Mouse (Mus musculus) c-Kit-positive CD71-positive TER-119-positive erythroid progenitor cells, embryonic 14.5 days (primary cell): ENCODE measurements around the gene Pold2.
A peak's percentile ranks its signal among the peaks of the same experiment; 100 is the strongest.

ENCODE experiments used
- DNase-seq: peaks from one replicate; pipeline ENCODE4 v3.0.0-alpha.2; 2013; ENCODE audit warnings: low spot score

Gene Pold2

DNA sequence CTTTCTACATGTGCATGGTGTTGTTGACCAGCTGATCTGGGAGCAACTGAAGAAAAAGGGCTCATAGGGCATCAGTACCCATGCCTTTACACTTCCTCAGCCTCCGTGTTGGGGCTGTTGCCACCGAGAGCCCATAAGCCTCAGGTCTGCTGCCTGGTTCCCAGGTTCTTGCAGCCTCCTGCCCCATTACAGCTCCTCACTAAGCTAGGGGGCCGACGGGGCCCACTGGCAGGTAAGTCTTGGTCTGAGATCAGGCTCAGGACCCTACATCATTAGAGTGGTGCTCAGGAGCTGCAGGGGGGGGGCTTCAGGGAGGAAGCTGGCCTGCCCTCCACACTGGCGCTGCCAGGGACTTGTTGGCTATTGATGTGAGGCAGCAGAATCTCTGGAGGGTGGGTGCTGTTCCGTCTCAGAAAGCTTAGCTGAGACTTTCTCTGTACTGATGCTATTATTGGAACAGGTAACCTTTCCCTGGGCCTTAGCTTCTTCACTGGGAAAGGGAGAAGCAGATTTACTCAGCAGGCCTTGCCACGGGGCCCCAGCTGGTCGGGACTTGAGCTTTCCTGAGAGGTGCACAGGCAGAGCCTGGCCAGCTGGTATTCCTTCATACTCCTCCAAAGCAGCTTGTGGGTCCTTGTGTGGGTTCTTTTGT lies 21.5 kb downstream of the Pold2 start:
- DNase-seq: no peak

DNA sequence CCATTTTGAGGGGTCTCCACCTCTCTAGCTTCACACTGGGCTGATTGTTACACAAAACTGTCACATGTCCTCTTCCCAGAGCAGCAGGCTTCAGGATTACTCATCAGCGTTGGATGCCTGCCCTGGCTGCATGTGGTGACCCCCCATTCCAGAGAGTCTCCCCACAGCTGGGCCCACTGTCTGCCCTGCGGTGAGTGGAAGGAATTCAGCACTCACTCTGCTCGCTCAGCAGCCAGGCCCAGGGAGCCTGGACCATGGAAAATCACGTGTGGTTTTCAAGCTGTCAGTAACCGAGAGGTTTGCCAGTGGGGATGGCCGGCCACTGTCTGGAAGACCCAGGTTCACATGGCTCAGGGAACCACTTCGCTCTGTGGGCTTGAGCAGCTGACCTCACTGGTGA lies 22.2 kb downstream of the Pold2 start:
- no peak for DNase-seq

DNA sequence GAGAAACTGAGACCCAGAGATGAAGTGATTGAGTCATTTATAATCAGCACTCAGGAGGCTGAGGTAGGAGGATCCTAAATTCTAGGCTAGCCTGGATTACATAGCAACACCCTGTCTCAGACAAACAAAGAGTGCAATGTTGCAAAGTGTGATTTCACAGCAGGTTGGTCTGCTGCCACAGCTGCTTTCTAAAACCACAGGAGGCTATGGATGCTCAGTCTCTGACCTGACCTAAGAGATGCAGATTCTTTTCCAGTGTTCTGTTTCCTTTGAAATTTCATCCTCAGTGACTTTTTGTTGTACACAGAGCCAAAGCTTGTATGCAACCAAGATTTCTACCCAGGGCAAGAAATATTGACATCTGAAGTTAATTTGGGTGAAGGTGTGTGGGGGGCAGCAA lies 22.6 kb downstream of the Pold2 start:
- DNase-seq: no peak

DNA sequence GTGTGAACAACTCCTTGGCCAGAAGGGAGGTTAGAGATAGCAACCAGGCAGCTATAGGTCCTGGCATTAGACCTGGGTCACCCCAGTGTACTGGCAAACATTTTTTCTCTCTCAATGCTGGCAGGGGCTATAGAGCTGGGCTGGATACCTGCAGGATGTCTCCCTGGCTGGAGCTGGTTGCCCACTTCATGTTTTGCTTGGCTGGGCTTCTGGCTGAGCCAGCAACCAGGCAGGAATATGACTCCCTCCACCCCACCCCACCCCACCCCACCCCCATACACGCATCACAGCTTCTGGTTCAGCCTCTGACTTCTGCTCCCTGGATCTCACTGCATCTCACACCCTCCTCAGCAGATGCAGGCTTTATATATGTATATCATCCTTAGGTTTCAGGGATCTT lies 25.8 kb downstream of the Pold2 start:
- DNase-seq: no peak

DNA sequence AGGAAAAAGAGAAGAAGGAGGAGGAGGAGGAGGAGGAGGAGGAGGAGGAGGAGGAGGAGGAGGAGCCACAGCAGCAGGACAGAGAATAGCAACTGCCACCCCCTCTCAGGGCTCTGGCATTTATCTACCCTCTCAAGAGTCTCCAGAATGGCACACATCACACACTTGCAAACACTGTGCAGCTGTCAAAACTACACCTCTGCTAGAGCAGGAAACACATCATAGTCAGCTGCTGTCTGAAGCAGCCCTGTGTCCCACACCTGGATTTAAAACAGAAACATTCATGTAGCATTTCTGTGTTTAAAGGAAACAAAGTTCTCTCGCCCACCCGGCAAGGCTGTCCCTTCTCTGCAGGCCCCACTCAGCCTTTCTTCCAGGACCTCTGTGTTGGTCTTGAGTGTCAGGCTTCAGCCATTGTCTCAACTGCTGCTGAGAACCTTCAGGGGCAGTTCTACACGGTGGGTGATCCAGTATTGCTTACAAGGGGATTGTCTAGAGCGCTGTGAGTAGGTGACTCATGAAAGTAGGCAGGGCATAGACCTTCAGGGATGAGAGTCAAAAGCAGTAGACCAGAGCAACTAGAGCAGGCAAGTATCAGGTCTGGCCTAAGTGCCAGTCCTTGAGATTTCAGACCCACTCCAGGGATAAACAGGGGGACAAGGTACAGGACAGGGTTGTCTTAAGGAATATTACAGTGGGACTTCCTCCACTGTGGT lies 26.9 kb downstream of the Pold2 start:
- DNase-seq: no peak

DNA sequence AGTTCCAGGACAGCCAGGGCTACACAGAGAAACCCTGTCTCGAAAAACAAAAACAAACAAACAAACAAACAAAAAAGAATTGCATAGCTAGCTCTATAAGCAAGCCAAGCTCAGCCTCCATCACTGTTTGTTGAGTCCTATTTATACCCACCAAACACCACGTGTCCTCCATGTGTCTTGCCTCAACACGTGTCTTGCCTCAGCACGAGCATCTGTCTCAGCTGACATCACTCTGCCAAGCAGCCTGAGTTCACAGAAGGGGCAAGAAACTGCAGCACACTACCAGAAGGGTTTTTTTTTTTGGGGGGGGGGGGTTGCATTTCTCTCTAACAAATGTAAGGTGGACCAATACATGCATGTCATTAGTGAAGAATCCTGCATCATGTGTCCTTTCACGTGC lies 27.6 kb downstream of the Pold2 start:
- no peak for DNase-seq

DNA sequence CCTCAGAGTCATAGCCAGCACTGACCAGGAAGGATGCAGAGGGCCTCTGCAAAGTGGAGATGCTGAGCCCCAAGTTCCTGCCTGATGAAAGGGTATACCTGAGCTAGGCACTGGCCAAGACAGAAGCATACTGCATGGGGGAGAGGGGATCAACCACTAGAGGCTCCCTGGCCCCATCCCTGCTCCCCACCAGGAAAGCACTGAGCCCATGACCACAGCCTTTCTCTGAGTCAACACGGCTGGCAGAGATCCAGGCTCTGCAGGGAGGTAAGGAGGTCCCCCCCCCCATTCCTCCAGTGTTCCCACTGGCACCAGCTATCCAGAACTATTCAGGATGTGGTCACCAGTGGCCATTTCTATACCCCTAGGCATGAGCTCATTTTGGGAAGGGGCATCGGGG lies 28.8 kb downstream of the Pold2 start:
- DNase-seq: no peak

DNA sequence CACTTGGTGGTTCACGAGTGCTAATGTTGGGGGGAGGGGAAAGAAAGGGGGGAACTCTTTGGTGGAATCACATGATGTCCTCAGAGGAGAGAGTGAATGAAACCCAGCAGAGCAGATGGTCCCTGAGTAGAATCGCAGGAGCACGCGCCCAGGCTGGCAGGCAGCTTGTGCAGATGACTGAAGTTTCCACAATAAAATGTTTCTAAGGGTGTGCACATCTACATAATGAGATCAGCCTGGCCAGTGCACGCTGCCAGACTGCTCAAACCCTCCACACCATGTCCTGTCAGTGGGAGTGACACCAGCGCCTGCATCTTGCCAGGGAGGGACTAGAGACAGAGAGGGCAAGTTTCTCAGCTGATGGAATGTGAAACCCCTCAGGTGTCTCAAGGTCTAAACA lies 29.4 kb downstream of the Pold2 start:
- DNase-seq: no peak

DNA sequence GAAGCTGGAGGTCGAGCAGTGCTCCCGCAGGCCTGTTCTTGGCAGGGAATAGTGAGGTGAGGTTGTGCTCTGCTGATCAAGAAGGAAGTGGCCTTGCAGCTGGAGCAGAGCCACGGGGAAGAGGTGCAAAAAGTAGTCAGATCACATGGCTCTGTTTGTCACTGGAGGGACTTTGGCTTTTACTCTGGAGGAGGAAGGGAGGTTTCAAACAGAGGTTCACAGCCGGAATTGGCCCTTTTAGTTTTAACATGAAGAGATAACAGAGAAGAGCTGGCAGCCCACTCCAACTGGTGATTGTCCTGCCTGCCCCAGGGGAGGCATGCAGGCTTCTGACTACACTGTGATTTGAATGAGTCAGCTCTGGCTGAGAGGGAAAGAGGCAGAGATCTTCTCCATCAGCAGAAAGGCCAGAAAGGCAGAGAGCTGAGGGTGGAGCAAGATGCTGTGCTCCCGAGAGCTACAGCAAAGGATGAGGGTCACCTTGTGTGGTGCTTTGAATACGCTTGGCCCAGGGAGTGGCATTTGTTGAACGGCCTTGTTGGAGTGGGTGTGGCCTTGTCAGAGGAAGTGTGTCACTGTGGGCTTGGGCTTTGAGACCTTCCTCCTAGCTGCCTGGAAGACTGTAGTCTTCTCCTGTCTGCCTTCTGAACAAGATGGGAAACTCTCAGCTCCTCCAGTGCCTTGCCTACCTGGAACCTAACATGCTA lies 31.3 kb downstream of the Pold2 start:
- DNase-seq: no peak

DNA sequence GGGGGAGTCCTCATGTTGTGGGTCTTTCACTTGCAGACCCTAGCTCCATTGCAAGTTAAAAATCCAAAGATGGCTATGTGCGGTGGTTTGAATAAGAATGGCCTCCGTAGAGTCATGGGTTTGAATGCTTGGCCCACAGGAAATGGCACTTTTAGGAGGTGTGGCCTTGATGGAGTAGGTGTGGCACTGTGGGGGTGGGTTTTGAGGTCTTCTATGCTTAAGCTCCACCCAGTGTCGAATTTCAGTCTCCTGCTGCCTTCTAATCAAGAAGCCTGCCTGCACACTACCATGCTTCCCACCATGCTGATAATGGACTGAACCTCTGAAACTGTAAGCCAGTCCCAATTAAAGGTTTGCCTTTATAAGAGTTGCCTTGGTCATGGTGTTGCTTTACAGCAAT lies 35.0 kb downstream of the Pold2 start:
- DNase-seq: no peak

DNA sequence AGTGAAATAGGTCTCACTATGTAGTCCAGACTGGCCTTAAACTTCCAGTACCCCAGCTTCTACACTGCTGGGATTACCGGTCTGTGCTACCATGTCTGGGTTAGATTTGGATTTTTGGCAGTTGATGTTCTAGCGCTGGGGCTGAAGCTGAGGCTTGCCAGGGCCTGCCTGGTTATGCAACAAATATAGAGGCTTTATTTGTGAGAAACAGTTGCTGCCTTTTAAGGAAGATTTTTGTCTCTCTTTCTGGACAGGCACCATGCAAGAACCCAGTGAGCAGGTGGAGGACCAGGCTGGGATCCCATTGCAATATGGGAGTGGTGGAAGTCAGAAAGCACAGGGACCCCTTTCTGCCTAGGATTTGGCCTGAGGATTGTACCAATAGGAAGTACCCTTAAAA lies 36.3 kb downstream of the Pold2 start:
- no peak for DNase-seq

DNA sequence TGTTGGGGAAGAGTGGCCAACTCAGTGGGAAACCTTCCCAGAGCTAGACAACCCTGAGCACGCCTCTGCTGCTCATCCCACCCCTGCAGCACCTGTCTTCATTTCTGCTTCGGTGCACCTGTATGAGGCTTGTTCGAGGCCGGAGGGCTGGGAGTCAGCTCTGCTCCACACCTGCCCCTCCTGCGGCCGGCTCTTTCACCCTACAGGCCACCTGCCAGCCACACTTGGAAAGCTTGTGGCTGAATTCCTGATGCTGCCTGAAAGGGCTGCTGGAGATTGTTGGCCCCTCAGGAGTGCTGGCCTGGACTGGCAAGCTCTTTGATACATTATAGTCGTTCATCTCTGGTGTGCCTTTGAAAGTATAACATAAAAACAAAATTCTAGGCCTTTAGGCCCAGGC lies 37.7 kb downstream of the Pold2 start:
- DNase-seq: no peak

DNA sequence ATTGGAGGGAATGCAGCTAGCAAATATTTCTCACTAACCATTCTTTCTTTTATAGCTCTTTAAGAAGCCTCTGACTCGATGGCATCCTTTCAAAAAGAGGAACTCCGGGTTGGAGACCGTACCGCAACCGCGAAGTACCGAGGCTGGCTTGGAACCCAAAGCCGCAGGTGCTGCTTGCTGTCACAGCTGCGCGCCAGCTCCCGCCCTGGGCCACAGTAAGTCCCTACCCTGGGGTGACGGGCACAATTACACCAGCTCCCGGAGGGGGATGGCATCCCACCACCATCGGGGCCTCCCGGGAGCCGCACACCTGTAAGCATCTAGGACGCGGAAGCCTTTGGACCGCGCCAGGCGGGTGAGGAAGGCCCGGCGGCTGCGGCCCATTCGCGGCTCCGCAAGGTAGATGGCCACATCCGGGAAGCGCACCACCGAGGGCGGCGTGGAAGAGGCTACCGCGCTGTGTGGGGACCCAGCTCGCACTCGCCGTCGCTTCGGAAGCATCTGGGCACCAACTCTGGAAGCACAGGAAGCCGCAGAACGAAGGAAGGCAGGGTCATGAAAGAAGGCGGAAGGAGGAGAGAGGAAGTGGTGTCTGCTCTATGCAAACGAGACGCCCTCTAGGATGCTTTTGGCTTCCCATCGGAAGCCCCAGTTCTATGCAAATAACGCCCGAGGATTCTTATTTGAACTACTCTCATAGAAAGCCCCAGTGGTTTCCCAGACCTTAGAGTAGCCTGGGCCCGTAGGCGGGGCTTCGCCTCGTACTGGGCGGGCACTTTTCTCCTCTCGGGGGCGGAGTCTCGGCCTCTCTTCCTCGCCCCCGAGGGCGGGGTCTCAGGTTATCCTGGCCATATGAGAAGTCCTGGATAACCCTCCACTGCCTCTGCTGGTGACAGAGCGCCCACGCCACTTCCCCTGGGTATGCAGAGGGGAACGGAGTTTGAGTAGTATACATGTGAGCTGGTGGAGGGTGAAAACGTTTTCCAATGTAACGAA lies 40.5 kb downstream of the Pold2 start, which contains the start of gene Polm:
Gene Polm, minus strand, starts transcription at position 766 of the 996 bp plus-strand sequence.
- DNase-seq: peak; percentile 91

DNA sequence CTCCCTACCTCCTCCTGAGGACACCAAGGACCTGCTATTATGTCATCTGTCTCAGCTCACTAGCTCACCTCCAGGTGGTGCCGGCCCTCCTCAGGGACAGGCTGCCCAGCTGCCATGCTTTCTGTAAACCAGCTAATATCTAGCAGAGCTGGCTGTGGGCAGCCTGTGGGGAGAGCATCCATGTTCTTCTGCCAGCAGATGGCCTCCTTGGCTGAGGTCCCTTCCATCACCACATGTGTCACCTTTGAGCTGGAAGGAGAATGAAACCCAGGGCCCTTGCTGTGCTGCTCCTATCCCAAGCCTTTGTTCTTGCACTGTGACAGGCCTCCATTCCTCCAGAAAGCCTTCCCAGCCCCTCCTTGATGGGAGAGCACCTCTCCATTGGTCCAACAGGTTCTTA lies 42.0 kb downstream of the Pold2 start:
- DNase-seq: no peak

DNA sequence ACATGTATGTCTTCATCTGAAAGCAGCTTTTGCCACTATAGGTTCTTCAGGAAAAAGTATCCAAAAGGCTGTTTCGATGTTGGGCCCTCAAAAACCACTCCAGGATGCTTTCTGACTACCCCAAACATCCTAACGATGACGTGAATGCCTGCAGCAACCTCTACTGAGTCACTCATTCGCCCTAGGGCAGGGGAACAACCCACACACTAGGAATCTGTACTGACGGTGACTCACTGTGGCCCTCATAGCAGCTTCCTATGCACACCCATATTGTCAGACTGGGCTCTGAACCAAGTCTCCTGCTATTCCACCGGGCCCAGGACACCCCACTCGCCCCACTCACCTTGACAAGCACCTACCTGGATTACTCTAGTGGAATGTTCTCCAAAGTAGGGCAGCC lies 43.0 kb downstream of the Pold2 start:
- no peak for DNase-seq

DNA sequence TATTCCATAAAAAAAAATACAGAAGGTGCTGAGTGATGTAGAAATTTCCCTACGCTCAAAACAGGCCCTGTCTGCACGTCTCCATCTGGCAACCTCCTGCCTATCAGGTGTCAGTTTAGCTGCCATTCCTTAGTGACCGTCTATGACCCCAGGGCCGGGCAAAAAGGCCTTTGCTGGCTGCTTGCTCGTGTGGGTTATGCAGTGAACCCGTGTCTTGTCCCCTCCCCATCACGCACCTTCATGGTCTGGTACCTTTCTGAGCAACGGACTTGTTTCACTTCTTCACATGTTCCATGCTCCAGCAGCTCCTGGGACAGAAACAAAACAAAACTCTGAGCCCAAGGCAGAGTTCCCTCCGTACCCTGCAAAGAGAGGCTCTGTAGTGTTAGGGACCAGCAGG lies 43.6 kb downstream of the Pold2 start:
- DNase-seq: no peak

DNA sequence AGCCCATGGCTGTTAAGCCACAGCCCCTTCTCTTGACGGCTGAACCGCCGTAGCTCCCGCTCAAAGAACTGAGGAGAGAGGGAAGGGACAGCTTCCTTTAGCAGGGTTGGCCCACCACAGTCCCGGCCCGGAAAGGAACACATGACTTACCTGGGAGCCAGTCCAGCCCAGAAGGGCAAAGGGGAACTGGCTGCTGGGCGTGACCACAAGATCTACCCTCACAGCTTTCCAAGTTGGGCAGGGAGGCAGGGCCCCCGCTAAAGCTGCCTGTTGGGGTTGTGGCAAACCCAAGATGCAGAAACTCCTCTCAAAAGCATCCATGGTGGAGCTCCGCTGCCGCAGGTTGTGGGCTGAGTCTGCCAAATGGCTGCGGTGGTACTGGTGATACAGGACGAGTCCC lies 48.8 kb downstream of the Pold2 start:
- DNase-seq: no peak

DNA sequence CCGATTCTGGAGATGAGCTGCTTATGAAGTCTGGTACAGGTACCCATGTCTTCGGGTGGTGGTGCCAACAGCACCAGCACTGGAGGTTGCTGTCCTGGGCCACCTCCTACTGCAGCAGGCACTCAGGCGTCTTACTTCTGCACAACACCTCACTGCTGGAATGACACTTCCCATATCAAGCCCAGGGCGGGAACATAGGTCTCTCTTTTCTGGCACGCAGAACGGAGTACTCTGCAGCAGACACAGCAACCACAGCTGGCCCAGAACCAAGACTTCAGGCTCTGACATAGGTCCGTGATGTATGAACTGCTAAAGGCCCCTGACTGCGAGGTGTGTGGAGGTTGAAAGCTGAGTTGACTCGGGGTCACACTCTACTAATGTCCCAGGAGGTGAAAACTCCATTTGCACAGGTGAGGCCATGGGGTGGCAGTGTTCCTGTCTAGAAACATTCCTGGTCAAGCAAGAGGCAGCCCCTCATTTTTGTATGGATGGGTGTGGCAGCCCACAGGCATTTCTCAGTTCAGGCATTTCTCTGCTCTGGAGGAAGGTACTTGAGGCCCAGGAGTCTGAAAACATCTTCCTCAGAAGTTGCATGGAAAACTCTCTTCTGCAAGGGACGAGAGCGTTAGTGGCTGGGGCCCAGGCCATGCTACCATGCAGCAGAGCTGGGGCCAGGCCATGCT lies 49.4 kb downstream of the Pold2 start:
- no peak for DNase-seq

DNA sequence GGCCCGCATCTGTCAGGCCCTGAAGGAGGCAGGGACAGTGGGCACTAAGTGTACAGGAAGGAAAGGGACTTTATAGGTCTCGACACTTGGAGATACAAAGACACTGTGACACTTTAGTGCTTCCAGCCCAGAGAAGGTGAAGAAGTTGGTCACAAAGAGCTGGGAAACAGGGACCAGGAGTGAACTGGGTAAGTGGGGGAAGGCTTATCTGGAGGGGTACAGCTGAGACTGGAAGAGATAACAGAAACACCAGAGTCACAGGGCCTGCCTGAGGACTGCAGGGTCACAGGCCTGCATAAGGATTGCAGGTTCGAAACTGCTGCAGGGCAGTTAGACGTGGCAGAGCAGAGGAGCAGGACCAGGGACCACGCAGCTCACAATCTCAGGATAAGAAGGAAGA lies 50.2 kb downstream of the Pold2 start:
- no peak for DNase-seq

DNA sequence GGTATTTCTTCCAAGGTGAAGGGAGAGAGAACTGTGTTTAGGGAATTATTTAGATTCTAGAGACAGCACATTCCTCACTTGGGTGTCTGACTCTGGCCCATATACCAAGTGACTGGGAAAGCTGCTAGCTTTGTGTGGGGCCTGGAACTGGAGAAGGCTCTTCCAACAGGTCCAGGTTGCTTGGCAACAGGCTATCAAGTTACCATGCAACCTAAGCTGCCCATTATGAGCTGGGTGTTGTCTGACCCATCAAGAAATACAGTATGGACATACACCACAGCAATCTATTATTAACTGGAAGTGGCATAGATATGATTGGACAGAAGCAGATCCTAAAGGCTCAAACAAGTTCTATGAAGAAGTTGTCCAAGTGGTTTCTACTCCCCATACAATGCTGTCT lies 52.7 kb downstream of the Pold2 start:
- no peak for DNase-seq
